ENCODE assay signal across 7 mouse cellular contexts in the genomic region with DNA sequence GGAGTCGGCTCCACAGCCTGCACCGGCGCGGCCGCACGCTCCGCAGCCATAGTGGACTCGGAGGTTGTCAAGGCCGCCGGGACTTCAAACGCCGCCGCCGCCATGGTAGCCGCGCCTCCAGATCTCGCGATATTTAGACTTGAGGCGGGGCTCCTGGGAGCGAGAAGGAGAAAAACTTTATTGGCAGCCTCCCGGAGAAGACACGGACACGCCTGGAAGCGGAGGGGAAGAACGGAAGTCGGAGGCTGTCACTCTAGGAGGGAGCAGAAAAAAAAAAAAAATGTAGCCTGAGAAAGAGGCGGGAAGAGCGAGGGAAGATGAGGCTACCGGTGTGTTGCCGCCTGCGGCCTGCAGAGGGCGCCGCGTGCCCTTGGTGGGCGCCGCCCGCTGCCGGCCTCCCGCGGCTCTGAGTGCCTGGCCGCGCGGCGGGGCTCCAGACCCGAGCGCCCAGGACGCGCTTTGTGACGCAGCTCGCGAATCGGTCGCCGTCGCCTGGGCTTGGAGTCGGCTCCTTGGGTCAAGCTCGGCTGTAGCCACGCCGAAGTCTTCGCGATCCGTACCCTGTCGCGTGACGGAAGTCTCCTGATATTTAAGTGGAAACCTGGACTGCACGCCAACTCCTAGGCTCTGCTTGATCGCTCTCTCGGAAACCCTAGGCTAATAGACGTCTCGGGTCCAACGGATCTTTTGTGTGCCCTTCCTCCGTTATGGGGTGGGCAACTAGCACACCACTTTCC. TPM values are rescaled to one million over a fixed set of nuclear protein-coding genes. Genes with fewer than 3 reads are reported as not detected.
A peak's percentile ranks its signal among the peaks of the same experiment; 100 is the strongest.
DNase-seq lines count a peak whose midpoint lies in the region; ATAC-seq and TF ChIP-seq lines count a peak whose summit lies in the region.

A gene (minus strand): TSS at position 251 of the 737 bp plus-strand sequence.

- H3K9ac ChIP-seq in intestine, postnatal 0 days (ENCODE audit: low read depth, low read length) = peak within 1 kb of the TSS; percentile 89
- H3K9ac ChIP-seq in midbrain, embryonic 12.5 days (replicated peaks) = peak within 1 kb of the TSS; percentile 94

- H3K4me3 ChIP-seq in embryonic facial prominence, embryonic 10.5 days = peak within 1 kb of the TSS; percentile 90
- H3K4me3 ChIP-seq in intestine, postnatal 0 days (ENCODE audit: low read depth, low read length) = peak within 1 kb of the TSS; percentile 83
- peak within 1 kb of the TSS; percentile 94 for H3K4me3 ChIP-seq in midbrain, embryonic 12.5 days
- H3K4me3 ChIP-seq in small intestine, adult 2 months (ENCODE audit: low read depth, low read length) = peak within 1 kb of the TSS; percentile 87

- H3K27ac ChIP-seq in embryonic facial prominence, embryonic 10.5 days (replicated peaks) = peak within 1 kb of the TSS; percentile 91
- H3K27ac ChIP-seq in intestine, postnatal 0 days (ENCODE audit: low read depth, low read length) = peak within 1 kb of the TSS; percentile 74
- peak within 1 kb of the TSS; percentile 75 for H3K27ac ChIP-seq in midbrain, embryonic 12.5 days (replicated peaks)
- peak within 1 kb of the TSS; percentile 50 for H3K27ac ChIP-seq in small intestine, adult 2 months (ENCODE audit: insufficient read depth, low read depth, low read length)

- H3K36me3 ChIP-seq in embryonic facial prominence, embryonic 10.5 days (replicated peaks) = peaks cover 26% of the 10 kb centered on the region
- H3K36me3 ChIP-seq in intestine, postnatal 0 days (ENCODE audit: control insufficient read depth, insufficient read depth) = peaks cover 11% of the 10 kb centered on the region; the same call in 1 of the 2 replicates
- H3K36me3 ChIP-seq in midbrain, embryonic 12.5 days = peaks cover 21% of the 10 kb centered on the region; the same call in 1 of the 2 replicates
- peaks cover 6% of the 10 kb centered on the region; the same call in 1 of the 2 replicates for H3K36me3 ChIP-seq in small intestine, adult 2 months (ENCODE audit: control insufficient read depth, insufficient read depth, low read length)

- intact Hi-C loops in left cerebral cortex, postnatal 4 days (cut with DNase I) = loop anchor here (5.0 kb wide), 2 partner anchors 35 to 210 kb away; no protein-coding TSS in a partner anchor

- peaks cover 9% of the 10 kb centered on the region; the same call in 1 of the 2 replicates for H3K27me3 ChIP-seq in embryonic facial prominence, embryonic 10.5 days (replicated peaks; ENCODE audit: low read depth, poor library complexity, severe bottlenecking)
- no peaks in the 10 kb centered on the region for H3K27me3 ChIP-seq in intestine, postnatal 0 days (replicated peaks; ENCODE audit: control insufficient read depth, insufficient read depth, low read length)
- no peaks in the 10 kb centered on the region for H3K27me3 ChIP-seq in midbrain, embryonic 12.5 days
- no peaks in the 10 kb centered on the region for H3K27me3 ChIP-seq in small intestine, adult 2 months (ENCODE audit: control insufficient read depth, insufficient read depth, low read length)

- peaks cover 12% of the 10 kb centered on the region for H3K4me1 ChIP-seq in embryonic facial prominence, embryonic 10.5 days
- H3K4me1 ChIP-seq in intestine, postnatal 0 days (replicated peaks; ENCODE audit: control insufficient read depth, insufficient read depth, low read length) = no peaks in the 10 kb centered on the region
- H3K4me1 ChIP-seq in midbrain, embryonic 12.5 days = peaks cover 9% of the 10 kb centered on the region
- no peaks in the 10 kb centered on the region; the same call in 1 of the 2 replicates for H3K4me1 ChIP-seq in small intestine, adult 2 months (ENCODE audit: control insufficient read depth, insufficient read depth, insufficient read length, low read length)

- peak; percentile 95 for DNase-seq in adrenal gland, postnatal 10 days
- DNase-seq in embryonic facial prominence, embryonic 10.5 days (ENCODE audit: low spot score) = peak; percentile 97
- DNase-seq in gonadal fat pad, adult 2 months (ENCODE audit: low read depth) = peak; percentile 77
- DNase-seq in left cerebral cortex, postnatal 4 days = peak; percentile 95

- no peaks in the 10 kb centered on the region for H3K9me3 ChIP-seq in embryonic facial prominence, embryonic 10.5 days
- no peaks in the 10 kb centered on the region for H3K9me3 ChIP-seq in intestine, postnatal 0 days (ENCODE audit: control insufficient read depth)
- H3K9me3 ChIP-seq in midbrain, embryonic 12.5 days = no peaks in the 10 kb centered on the region

- H3K4me2 ChIP-seq in intestine, postnatal 0 days (replicated peaks; ENCODE audit: low read depth) = peak within 1 kb of the TSS; percentile 90
- peak within 1 kb of the TSS; percentile 64 for H3K4me2 ChIP-seq in midbrain, embryonic 12.5 days (replicated peaks)

- peak; percentile 90 for TF ChIP-seq CTCF in intestine, postnatal 0 days (IDR thresholded peaks at IDR 0.05; ENCODE audit: low read depth)
- TF ChIP-seq CTCF in small intestine, adult 2 months (IDR thresholded peaks at IDR 0.05; ENCODE audit: extremely low read depth, insufficient read length, insufficient replicate concordance, low read depth, low read length) = peak; percentile 90

- peak; percentile 27 for TF ChIP-seq POLR2A in small intestine, adult 2 months (IDR thresholded peaks at IDR 0.05; ENCODE audit: low read depth, low read length)

- ATAC-seq in intestine, postnatal 0 days = peak; percentile 98
- peak; percentile 96 for ATAC-seq in midbrain, embryonic 12.5 days (ENCODE audit: low FRiP score, low read depth)

- under 1% methylated on average over 72 of the region's 72 CpGs for WGBS in embryonic facial prominence, embryonic 10.5 days
- WGBS in intestine, postnatal 0 days = under 1% methylated on average over 70 of the region's 72 CpGs
- under 1% methylated on average over 69 of the region's 72 CpGs for WGBS in midbrain, embryonic 12.5 days
- WGBS in small intestine, adult 2 months = under 1% methylated on average over 71 of the region's 72 CpGs

RNA-seq across cellular contexts. Expression of the gene that starts here (rescaled TPM):
- 10 to 100 TPM; 17.0 to 17.3 TPM for total RNA-seq in adrenal gland, postnatal 10 days (2021)
- 51.7 and 54.6 TPM in 2 replicates for polyA plus RNA-seq in embryonic facial prominence, embryonic 10.5 days (2016; fragmentation: Nextera tagmentation; extraction: Ambion mirVana)
- polyA plus RNA-seq in gonadal fat pad, adult 2 months (2012; rRNA removed) = 7.8 and 10.3 TPM in 2 replicates
- polyA plus RNA-seq in intestine, postnatal 0 days (2015; fragmentation: Nextera tagmentation; extraction: Ambion mirVana) = 11.4 and 12.8 TPM in 2 replicates
- total RNA-seq in left cerebral cortex, postnatal 4 days (2021) = 10 to 100 TPM; 15.3 to 16.3 TPM
- 39.7 and 42.4 TPM in 2 replicates for polyA plus RNA-seq in midbrain, embryonic 12.5 days (2016; fragmentation: Nextera tagmentation; extraction: Ambion mirVana)
- polyA plus RNA-seq in small intestine, adult 2 months (2012; rRNA removed) = 13.4 and 15.8 TPM in 2 replicates

Comparison
In these comparisons a context has a peak if more than half of its experiments do, and no peak if none do; other contexts are left out.
1. Peak in every context shown above with its lines: DNase-seq, ATAC-seq, H3K4me3 ChIP-seq and H3K27ac ChIP-seq.